Mouse (Mus musculus) MEL (cell line): Measurements from ENCODE around the gene Procr. TPM values are rescaled to one million over a fixed set of nuclear protein-coding genes. Genes with fewer than 3 reads are reported as not detected.

Experiments used
- DNase-seq: peaks from one replicate; pipeline ENCODE4 v3.0.0; 2011; ENCODE audit warnings: low read depth, low spot score
- H3K27ac ChIP-seq: 2 replicates; pipeline ENCODE4 v1.5.1; 2012; ENCODE audit warnings: low read depth, mild to moderate bottlenecking, control low read depth, low read length, moderate library complexity; ENCODE audit not compliant: control insufficient read depth
- H3K27me3 ChIP-seq, 2 experiments: fragments of 150-350 bp in 1 of 2; sonication (generic) in 1 of 2; 2 replicates each; pipeline ENCODE4 v1.6.1; 2012; ENCODE audit warnings: low read length in 2 of 2, mild to moderate bottlenecking in 2 of 2, improper control_type of control experiment in 1 of 2, moderate library complexity in 1 of 2; ENCODE audit not compliant: insufficient read depth in 2 of 2, control insufficient read depth in 1 of 2
- H3K36me3 ChIP-seq, 2 experiments: 2 replicates each; pipeline ENCODE4 v1.6.1; 2012 to 2014; ENCODE audit warnings: low read length in 2 of 2, improper control_type of control experiment in 1 of 2, inconsistent platforms in 1 of 2, mild to moderate bottlenecking in 1 of 2; ENCODE audit not compliant: insufficient read depth in 2 of 2, control insufficient read depth in 1 of 2
- H3K4me1 ChIP-seq, 2 experiments: fragments of 150-350 bp in 1 of 2; sonication (generic) in 1 of 2; 2 replicates each; pipeline ENCODE4 v1.6.1; 2012; ENCODE audit warnings: low read length in 2 of 2, improper control_type of control experiment in 1 of 2, mild to moderate bottlenecking in 1 of 2; ENCODE audit not compliant: insufficient read depth in 2 of 2, control insufficient read depth in 1 of 2
- H3K4me3 ChIP-seq, 2 experiments: fragments of 150-350 bp in 1 of 2; sonication (generic) in 1 of 2; 2 replicates each; pipeline ENCODE4 v1.5.1; 2012; ENCODE audit warnings: low read depth in 2 of 2, low read length in 2 of 2, mild to moderate bottlenecking in 2 of 2, moderate library complexity in 2 of 2, control low read depth in 1 of 2, improper control_type of control experiment in 1 of 2; ENCODE audit not compliant: control insufficient read depth in 1 of 2, insufficient read depth in 1 of 2
- H3K79me2 ChIP-seq: 2 replicates; pipeline ENCODE4 v1.6.1; 2012; ENCODE audit warnings: mild to moderate bottlenecking, low read length, moderate library complexity; ENCODE audit not compliant: control insufficient read depth, poor library complexity, insufficient read depth
- H3K9ac ChIP-seq: 2 replicates; pipeline ENCODE4 v1.6.1; 2012; ENCODE audit warnings: low read depth, mild to moderate bottlenecking, control low read depth, low read length, moderate library complexity; ENCODE audit not compliant: control insufficient read depth, poor library complexity, severe bottlenecking
- H3K9me3 ChIP-seq: fragments of 150-350 bp; sonication (generic); replicated peaks from 2 replicates; pipeline ENCODE4 v1.6.1; 2012; ENCODE audit warnings: mild to moderate bottlenecking, low read length, improper control_type of control experiment, moderate library complexity; ENCODE audit not compliant: insufficient read depth
- CHD2 ChIP-seq: IDR thresholded peaks from 2 replicates; pipeline ENCODE4 v1.6.1; 2011; ENCODE audit warnings: low read length, improper control_type of control experiment
- CTCF ChIP-seq, 3 experiments: IDR thresholded peaks in 2 of 3; conservative IDR thresholded peaks in 1 of 3; 2 replicates each; pipeline ENCODE4 v1.5.1; 2011 to 2012; ENCODE audit warnings: low read length in 3 of 3, low read depth in 2 of 3, mild to moderate bottlenecking in 2 of 3, improper control_type of control experiment in 1 of 3, inconsistent platforms in 1 of 3, mixed read lengths in 1 of 3, moderate library complexity in 1 of 3; ENCODE audit not compliant: control insufficient read depth in 1 of 3, insufficient read depth in 1 of 3, poor library complexity in 1 of 3, severe bottlenecking in 1 of 3
- ELF1 ChIP-seq: IDR thresholded peaks from 2 replicates; pipeline ENCODE4 v1.6.1; 2014; ENCODE audit warnings: low read depth, mild to moderate bottlenecking, inconsistent platforms, low read length, improper control_type of control experiment, moderate library complexity
- EP300 ChIP-seq, 2 experiments: IDR thresholded peaks; 2 replicates each; pipeline ENCODE4 v1.6.1; 2011; ENCODE audit warnings: improper control_type of control experiment in 2 of 2, low read length in 2 of 2, low read depth in 1 of 2, mild to moderate bottlenecking in 1 of 2
- GABPA ChIP-seq: IDR thresholded peaks from 2 replicates; pipeline ENCODE4 v1.6.1; 2012; ENCODE audit warnings: low read depth, mild to moderate bottlenecking, inconsistent platforms, low read length, improper control_type of control experiment, moderate library complexity
- HCFC1 ChIP-seq: IDR thresholded peaks from 2 replicates; pipeline ENCODE4 v1.6.1; 2012; ENCODE audit warnings: low read depth, mild to moderate bottlenecking, inconsistent platforms, low read length, improper control_type of control experiment, moderate library complexity
- JUND ChIP-seq: IDR thresholded peaks from 2 replicates; pipeline ENCODE4 v1.6.1; 2011; ENCODE audit warnings: low read depth, mild to moderate bottlenecking, improper control_type of control experiment, low read length
- KAT2A ChIP-seq: conservative IDR thresholded peaks from 2 replicates; pipeline ENCODE4 v1.6.1; 2012; ENCODE audit warnings: low read depth, low read length, improper control_type of control experiment, inconsistent platforms
- MAX ChIP-seq: IDR thresholded peaks from 2 replicates; pipeline ENCODE4 v1.6.1; 2011; ENCODE audit warnings: low read length, improper control_type of control experiment
- MAZ ChIP-seq: IDR thresholded peaks from 2 replicates; pipeline ENCODE4 v1.6.1; 2012; ENCODE audit warnings: low read depth, mild to moderate bottlenecking, inconsistent platforms, low read length, improper control_type of control experiment
- MEF2A ChIP-seq: IDR thresholded peaks from 2 replicates; pipeline ENCODE4 v1.6.1; 2014; ENCODE audit warnings: low read depth, mild to moderate bottlenecking, inconsistent platforms, low read length, improper control_type of control experiment; ENCODE audit not compliant: poor library complexity, insufficient replicate concordance, severe bottlenecking; ENCODE audit errors: extremely low read depth
- MYB ChIP-seq: IDR thresholded peaks from 2 replicates; pipeline ENCODE4 v1.6.1; 2011; ENCODE audit warnings: mild to moderate bottlenecking, low read depth, low read length, improper control_type of control experiment
- NRF1 ChIP-seq: IDR thresholded peaks from 2 replicates; pipeline ENCODE4 v1.6.1; 2014; ENCODE audit warnings: low read depth, mild to moderate bottlenecking, inconsistent platforms, low read length, improper control_type of control experiment, moderate library complexity; ENCODE audit not compliant: poor library complexity, insufficient read depth, severe bottlenecking
- SMC3 ChIP-seq: IDR thresholded peaks from 2 replicates; pipeline ENCODE4 v1.6.1; 2011; ENCODE audit warnings: low read depth, low read length, improper control_type of control experiment
- TAL1 ChIP-seq: IDR thresholded peaks from 2 replicates; pipeline ENCODE4 v1.6.1; 2012; ENCODE audit warnings: mild to moderate bottlenecking, inconsistent platforms, low read length, moderate library complexity, mixed read lengths
- TBP ChIP-seq: IDR thresholded peaks from 2 replicates; pipeline ENCODE4 v1.8.0; 2011; ENCODE audit warnings: low read depth, low read length, improper control_type of control experiment
- TCF12 ChIP-seq: IDR thresholded peaks from 2 replicates; pipeline ENCODE4 v1.6.1; 2014; ENCODE audit warnings: low read depth, mild to moderate bottlenecking, inconsistent platforms, low read length, improper control_type of control experiment, moderate library complexity
- USF1 ChIP-seq: IDR thresholded peaks from 2 replicates; pipeline ENCODE4 v1.6.1; 2014; ENCODE audit warnings: low read depth, mild to moderate bottlenecking, inconsistent platforms, low read length, improper control_type of control experiment, moderate library complexity
- USF2 ChIP-seq, 2 experiments: IDR thresholded peaks; 2 replicates each; pipeline ENCODE4 v1.6.1; 2011 to 2012; ENCODE audit warnings: improper control_type of control experiment in 2 of 2, low read length in 2 of 2, borderline replicate concordance in 1 of 2, inconsistent platforms in 1 of 2, low read depth in 1 of 2, mild to moderate bottlenecking in 1 of 2; ENCODE audit not compliant: insufficient read depth in 1 of 2
- ZC3H11A ChIP-seq: IDR thresholded peaks from 2 replicates; pipeline ENCODE4 v1.6.1; 2012; ENCODE audit warnings: low read depth, mild to moderate bottlenecking, inconsistent platforms, low read length, improper control_type of control experiment
- ZKSCAN1 ChIP-seq: IDR thresholded peaks from 2 replicates; pipeline ENCODE4 v1.6.1; 2012; ENCODE audit warnings: low read depth, mild to moderate bottlenecking, inconsistent platforms, low read length, improper control_type of control experiment, moderate library complexity
- polyA plus RNA-seq, 2 experiments: library from polyadenylated mRNA; stranded (reverse) in 1 of 2; unstranded in 1 of 2; fragments of >175 nt in 1 of 2; fragments of >200 nt in 1 of 2; gene quantifications; 2 replicates each; pipeline versions ENCODE4 v1.2.1 to v1.2.4; 2012; ENCODE audit warnings: low replicate concordance in 2 of 2, low read depth in 1 of 2; ENCODE audit not compliant: insufficient read length in 2 of 2, insufficient read depth in 1 of 2, missing spikeins in 1 of 2
- total RNA-seq: library from RNA; depleted of rRNA; stranded (reverse); fragments of 300-350 nt; gene quantifications from 2 replicates; pipeline ENCODE4 v1.2.3, GENCODE M21; 2012

Procr gene
- total and polyA plus RNA-seq, 3 experiments = 0.15 TPM; not detected in 2

- TF ChIP-seq CTCF (IDR thresholded peaks at IDR 0.05 in 2 of 3, conservative IDR thresholded peaks at IDR 0.05 in 1 of 3; ENCODE audit: control insufficient read depth in 1 of 3, insufficient read depth in 1 of 3, low read depth in 2 of 3, low read length in 3 of 3, poor library complexity in 1 of 3, severe bottlenecking in 1 of 3) (no peak), ZKSCAN1 (no peak), SMC3 (no peak), ELF1 (no peak), NRF1 (no peak), HCFC1 (no peak; the same call in 1 of the 2 replicates), MYB (no peak), EP300 (IDR thresholded peaks at IDR 0.05; ENCODE audit: low read depth in 1 of 2, low read length in 2 of 2) (peak; percentile 88 to 93), CHD2 (no peak), GABPA (no peak), TBP (no peak), MAZ (no peak), ZC3H11A (no peak), USF1 (peak; percentile 44; the same call in 1 of the 2 replicates), KAT2A (no peak), MEF2A (no peak), USF2 (IDR thresholded peaks at IDR 0.05; ENCODE audit: borderline replicate concordance in 1 of 2, insufficient read depth in 1 of 2, low read depth in 1 of 2, low read length in 2 of 2) (no peak), JUND (no peak), TAL1 (peak; percentile 89)
Observed at GRCm38 (mm10) chr2:155742931-155743337, 8.0 kb upstream of the Procr start (continued).

- H3K4me3 ChIP-seq = no peak overlapping the region
- peaks cover 0 to 2% of the 10 kb centered on the region in 2 experiments; a peak in 2 of 4 replicates for H3K27me3 ChIP-seq
- H3K36me3 ChIP-seq = peaks cover 0 to 14% of the 10 kb centered on the region in 2 experiments; a peak in 2 of 4 replicates
- DNase-seq = no peak
- no peaks in the 10 kb centered on the region for H3K79me2 ChIP-seq
- H3K9ac ChIP-seq = no peak overlapping the region
- no peak overlapping the region for H3K27ac ChIP-seq
- H3K4me1 ChIP-seq = peaks cover 0 to 17% of the 10 kb centered on the region in 2 experiments; a peak in 2 of 4 replicates
- TF ChIP-seq TCF12 (no peak), MAX (peak; percentile 28; the same call in 1 of the 2 replicates), USF1 (no peak)
- TF ChIP-seq, all 39 proteins: peak for 1
- H3K9me3 ChIP-seq = no peaks in the 10 kb centered on the region
Observed at GRCm38 (mm10) chr2:155743351-155743750, 7.6 kb upstream of the Procr start.
